Mouse (Mus musculus) adrenal gland, postnatal 25 days (tissue): Measurements from ENCODE around the gene Kif2a. TPM values are rescaled to one million over a fixed set of nuclear protein-coding genes. Genes with fewer than 3 reads are reported as not detected.
A peak's percentile ranks its signal among the peaks of the same experiment; 100 is the strongest.

Experiments used
- DNase-seq: peaks from one replicate; pipeline ENCODE4 v3.0.0; 2021; ENCODE audit warnings: mixed read lengths
- long read RNA-seq: library from polyadenylated mRNA; stranded (forward); transcript quantifications from one replicate; pipeline ENCODE4 v2.0.0, GENCODE M21; 2021
- total RNA-seq: library from RNA; stranded (reverse); gene quantifications from 2 replicates; pipeline ENCODE4 v1.2.3, GENCODE M21; 2021

Gene Kif2a
- total RNA-seq, result 33.3 and 42.7 TPM in 2 replicates
- long read RNA-seq, partial matches to known transcripts, result 2 of 4 reads
- long read RNA-seq, other reads (novel, unspliced or antisense), result 2 of 4 reads

- DNase-seq, result peak; percentile 60
Measured at GRCm38 (mm10) chr13:107021461-107022265, at the start of gene Kif2a. Gene Kif2a (minus strand): TSS chr13:107022126.

- no peak for DNase-seq
Measured at GRCm38 (mm10) chr13:107069061-107069460, 47.1 kb upstream of the Kif2a start.

DNA sequence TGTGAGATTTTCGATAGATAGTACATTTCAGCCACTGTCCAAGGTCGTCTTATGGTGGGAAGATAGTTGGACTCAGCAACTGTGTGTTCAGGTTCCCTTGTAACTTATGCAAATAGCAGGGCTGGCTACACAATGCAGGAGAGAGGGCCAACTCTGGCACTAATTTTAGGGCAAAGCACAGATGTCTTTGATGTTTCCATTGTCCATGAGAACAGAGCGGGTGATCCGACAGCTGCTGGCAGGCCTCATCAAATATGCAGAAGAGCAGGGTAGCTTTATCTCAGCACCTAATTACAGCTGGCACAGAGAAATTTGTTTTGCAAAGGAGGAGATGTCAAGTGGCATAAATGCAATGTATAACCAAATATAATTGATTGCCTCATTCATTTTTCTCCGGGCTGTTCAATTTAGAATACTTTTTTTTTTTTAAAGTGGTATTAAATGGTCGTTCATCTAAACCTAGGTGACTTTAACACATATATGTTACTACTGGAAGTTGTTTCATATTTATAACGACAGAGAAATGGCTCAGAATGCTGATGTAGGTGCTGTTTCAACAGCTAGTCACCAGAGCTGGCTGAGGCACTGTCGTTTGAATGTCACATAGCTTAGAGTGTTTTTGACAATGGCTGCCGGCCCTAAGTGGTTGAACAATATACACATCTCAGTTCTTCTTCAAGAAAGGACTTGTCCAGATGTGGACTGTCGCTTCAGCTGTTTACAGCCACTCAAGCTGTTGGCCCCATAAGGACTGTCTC, 43.4 kb upstream of the Kif2a start:
- DNase-seq, result no peak

GRCm38 (mm10) chr13:107064263-107064662, 42.3 kb upstream of the Kif2a start:
- no peak for DNase-seq

GRCm38 (mm10) chr13:107063115-107063807, 41.3 kb upstream of the Kif2a start:
- peak; percentile 51 for DNase-seq

DNA sequence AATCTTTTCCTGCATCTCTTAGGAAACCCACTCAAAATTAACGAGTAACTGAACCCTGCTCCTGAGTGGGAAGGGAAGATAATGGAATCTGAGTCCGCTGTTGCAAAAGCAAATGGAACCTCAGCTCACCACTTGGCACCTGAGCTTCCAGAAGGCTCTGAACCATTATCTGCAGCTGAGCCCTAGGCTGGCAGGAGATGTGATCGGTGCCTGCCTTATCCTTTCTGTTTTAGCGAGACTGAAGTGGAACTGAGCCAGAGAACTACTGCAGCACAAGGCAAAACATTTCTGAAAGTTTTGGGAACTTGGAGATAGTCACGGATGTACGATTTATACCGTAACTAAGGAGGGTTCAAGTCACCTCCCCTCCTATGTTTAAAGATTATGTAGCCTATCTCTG, 38.2 kb upstream of the Kif2a start:
- DNase-seq, result no peak

GRCm38 (mm10) chr13:107059460-107059859, 37.5 kb upstream of the Kif2a start:
- DNase-seq, result no peak

- DNase-seq, result peak; percentile 34
Measured at GRCm38 (mm10) chr13:107056318-107056717, 34.4 kb upstream of the Kif2a start.

- DNase-seq, result no peak
Measured at GRCm38 (mm10) chr13:107054496-107054895, 32.6 kb upstream of the Kif2a start.

- no peak for DNase-seq
Measured at GRCm38 (mm10) chr13:107051342-107051741, 29.4 kb upstream of the Kif2a start.

DNA sequence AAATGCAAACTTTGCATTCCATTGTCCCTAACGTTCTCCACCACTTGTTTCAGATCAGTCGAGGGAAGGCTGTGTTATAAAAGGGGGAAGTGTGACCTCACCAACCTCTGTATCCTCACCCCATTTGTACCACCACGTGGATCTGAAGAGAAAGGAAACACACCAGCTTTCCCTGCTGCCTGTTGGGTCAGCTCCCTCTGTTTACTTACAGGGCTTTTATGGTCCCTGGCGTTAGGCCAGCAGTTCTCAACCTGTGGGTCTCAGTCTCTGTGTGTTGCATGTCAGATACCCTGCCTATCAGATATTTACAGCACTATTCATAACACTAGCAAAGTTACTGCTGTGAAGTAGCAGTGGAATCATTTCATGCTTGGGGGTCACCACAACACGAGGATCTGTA, 22.3 kb upstream of the Kif2a start:
- DNase-seq, result no peak

DNA sequence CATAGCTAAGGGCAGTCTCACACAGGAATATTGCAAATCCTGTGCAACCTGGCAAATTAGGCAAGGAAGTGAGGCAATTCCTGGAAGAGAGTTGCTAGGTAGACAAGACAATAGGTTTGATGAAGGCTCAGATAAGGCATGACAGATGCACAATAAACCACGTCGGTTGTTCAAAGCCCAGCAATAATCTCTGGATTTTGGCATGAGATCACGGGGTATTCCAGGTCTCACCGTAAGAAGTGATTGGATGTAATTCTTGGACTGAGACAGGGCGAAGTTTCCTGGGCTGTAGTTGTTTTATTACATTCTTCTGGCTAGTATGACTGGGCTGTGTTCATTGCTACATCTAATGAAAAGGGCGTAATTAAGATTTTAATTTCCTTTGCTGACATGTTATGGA, 20.6 kb upstream of the Kif2a start:
- DNase-seq, result no peak

- no peak for DNase-seq
Measured at GRCm38 (mm10) chr13:107039493-107039892, 17.6 kb upstream of the Kif2a start.

DNA sequence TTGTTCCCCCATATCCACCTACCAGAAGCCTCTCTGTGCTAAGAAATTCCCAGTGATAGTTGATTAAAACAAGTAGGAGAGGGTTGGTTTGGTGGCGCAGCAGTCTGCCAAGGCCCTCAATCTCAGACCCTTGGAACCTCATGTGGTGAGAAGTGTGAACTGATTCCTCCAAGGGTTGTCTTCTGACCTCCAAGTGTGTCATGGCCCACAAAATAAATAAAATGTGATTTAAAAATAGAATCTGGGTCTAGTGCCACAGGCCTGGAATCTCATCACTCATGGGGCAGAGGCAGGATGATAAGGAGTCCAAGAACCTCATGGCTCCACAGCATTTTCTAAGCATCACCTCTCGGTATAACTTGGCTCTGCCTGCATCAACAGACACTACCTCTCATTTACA, 16.4 kb upstream of the Kif2a start:
- DNase-seq, result no peak

DNA sequence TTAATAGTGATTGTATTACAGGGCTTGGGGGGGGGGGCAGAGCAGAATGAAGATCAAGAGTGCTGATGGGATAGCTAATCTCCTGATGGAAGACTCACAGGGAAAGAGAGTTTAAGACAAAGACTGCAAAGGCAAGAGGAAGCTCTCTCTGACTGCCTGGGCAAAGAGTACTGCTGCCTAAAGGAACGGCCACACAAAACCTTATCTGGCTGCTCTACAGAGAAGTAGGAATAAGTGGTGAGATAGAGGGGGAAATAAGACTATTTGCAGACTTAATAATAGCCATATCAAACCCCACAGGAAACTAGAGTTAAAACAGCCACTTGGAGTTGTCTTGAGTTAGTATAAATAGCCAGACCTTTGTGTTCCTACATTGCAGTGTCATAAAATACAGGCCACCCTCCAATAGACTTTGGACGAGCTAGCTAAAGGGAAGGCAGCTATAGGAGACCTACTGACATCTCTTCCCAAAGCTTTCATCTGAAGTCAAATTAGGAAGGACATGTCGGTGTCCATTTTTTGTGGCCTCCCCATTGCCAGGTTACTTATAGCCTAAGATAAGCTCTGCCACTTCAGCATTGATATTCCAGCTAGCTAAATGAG, 13.7 kb upstream of the Kif2a start:
- no peak for DNase-seq

GRCm38 (mm10) chr13:107035078-107035477, 13.2 kb upstream of the Kif2a start:
- DNase-seq, result no peak

DNA sequence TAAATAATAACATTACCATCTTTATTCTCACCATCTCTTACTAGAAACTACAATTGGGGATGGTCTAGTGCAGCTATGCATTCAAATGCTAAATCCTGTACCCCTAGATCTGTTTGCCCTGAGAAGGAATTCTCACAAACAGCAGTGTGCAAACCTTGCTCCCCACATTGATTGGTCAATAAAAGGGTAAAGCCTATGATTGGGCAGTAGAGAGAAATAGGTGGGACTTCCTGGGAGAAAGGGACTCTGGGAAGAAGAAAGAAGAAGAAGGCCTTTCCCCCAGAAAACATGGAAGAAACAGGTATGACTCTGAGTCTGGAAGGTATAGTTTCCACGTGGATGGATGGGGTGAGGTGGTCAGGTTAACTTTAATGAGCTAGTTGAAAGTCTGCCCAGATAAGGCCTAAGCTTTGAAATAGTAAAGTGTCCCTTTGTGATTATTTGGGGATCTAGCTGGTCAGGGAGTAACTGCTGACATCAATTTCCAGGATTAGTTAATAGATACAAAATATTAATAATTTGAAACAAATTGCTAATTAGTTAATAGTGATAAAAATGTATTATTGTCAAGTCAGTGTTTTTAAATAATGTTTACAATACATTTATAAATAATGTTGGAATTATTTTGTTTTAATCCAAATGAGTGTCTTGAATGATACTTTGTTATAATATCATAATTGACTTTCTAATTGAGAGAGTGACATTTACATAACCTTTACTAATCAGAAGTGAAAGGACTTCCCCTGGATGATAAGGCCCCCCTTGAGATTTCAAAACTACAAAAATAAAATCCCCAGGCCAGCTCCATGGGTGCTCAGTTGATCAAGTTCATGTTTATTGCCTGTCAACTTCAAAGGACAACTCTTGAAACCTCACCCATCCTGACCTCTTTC, 12.3 kb upstream of the Kif2a start:
- no peak for DNase-seq

DNA sequence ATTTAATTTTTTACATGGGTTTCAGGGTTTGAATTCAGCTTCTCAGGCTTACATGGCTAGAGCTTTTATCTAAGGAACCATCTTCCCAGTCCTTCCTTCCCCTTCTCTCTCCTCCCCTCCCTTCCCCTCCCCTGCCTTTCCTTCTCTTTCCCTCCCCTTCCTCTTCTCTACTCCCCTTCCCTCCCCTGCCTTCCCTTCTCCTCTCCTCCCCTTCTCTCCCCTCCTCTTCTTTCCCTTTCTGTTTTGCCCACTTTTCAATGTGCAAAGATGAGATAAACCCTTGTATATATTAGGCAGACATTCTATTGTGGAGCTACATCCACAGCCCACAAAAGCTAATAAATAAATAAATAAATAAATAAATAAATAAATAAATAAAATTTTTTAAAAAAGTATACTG, 9.3 kb upstream of the Kif2a start:
- no peak for DNase-seq

GRCm38 (mm10) chr13:107027218-107027617, 5.3 kb upstream of the Kif2a start:
- DNase-seq, result no peak

DNA sequence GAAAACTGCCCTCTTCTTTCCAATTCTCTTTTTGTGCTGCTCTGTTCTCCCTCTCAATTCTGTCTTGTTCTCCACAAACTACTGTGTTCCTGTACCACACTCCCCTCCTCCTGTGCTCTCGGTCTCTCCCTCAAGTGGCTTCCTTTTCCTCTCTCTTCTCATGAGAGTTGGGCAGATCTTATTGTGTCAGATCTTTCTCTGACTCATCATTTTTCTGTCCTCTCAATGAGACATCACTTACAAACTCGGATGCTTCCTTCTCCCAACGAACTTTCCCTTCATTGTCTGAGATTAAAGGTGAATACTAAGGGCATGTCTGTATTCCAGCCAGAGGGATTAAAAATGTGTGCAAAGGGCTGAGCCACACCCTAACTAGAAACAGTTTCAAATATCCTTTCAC, 3.7 kb upstream of the Kif2a start:
- DNase-seq, result no peak
